Mouse (Mus musculus) lung, embryonic 16.5 days (tissue): ENCODE measurements around the gene Borcs7. TPM values are rescaled to one million over a fixed set of nuclear protein-coding genes. Genes with fewer than 3 reads are reported as not detected.

Experiments used
- ATAC-seq: fragments of 200-750 bp; cut with Nextera tagmentation; 2 replicates; pipeline ENCODE4 v1.8.0; 2017; ENCODE audit warnings: low read depth, mild to moderate bottlenecking, moderate library complexity
- H3K27ac ChIP-seq: fragments of 300-500 bp; sonication (generic); 2 replicates; pipeline ENCODE4 v1.5.1; 2014; ENCODE audit warnings: mild to moderate bottlenecking, control low read depth, low read length
- H3K27me3 ChIP-seq: fragments of 300-500 bp; sonication (generic); 2 replicates; pipeline ENCODE4 v1.6.1; 2014; ENCODE audit warnings: low read depth, low read length, mixed read lengths; ENCODE audit not compliant: control insufficient read depth, insufficient read depth
- H3K36me3 ChIP-seq: fragments of 300-500 bp; sonication (generic); 2 replicates; pipeline ENCODE4 v1.6.1; 2014; ENCODE audit warnings: low read length; ENCODE audit not compliant: control insufficient read depth, insufficient read depth
- H3K4me1 ChIP-seq: fragments of 300-500 bp; sonication (generic); replicated peaks from 2 replicates; pipeline ENCODE4 v1.6.1; 2014; ENCODE audit warnings: low read length, mixed read lengths; ENCODE audit not compliant: control insufficient read depth, insufficient read depth
- H3K4me2 ChIP-seq: fragments of 300-500 bp; sonication (generic); 2 replicates; pipeline ENCODE4 v1.6.1; 2014; ENCODE audit warnings: low read depth, low read length, control low read depth
- H3K4me3 ChIP-seq: fragments of 300-500 bp; sonication (generic); 2 replicates; pipeline ENCODE4 v1.5.1; 2014; ENCODE audit warnings: mild to moderate bottlenecking, low read length, control low read depth
- H3K9ac ChIP-seq: fragments of 300-500 bp; sonication (generic); 2 replicates; pipeline ENCODE4 v1.6.1; 2014; ENCODE audit warnings: low read length, control low read depth
- H3K9me3 ChIP-seq: fragments of 300-500 bp; sonication (generic); 2 replicates; pipeline ENCODE4 v1.6.1; 2016; ENCODE audit warnings: low read length; ENCODE audit not compliant: control insufficient read depth
- WGBS: fragments of 180-500 bp; shearing (Covaris S2); extraction: QIAGEN DNeasy Blood & Tissue Kit; methylation state at CpG from one replicate; pipeline ENCODE4 v1.1.7; 2014; 5-methylcytosine and 5-hydroxymethylcytosine counted together
- polyA plus RNA-seq: library from polyadenylated mRNA; unstranded; fragments of >200 nt; fragmentation: Nextera tagmentation; extraction: Ambion mirVana; gene quantifications from 2 replicates; pipeline ENCODE4 v1.2.1, GENCODE M21; 2015

Borcs7 gene
- polyA plus RNA-seq: 15.9 and 16.3 TPM in 2 replicates

DNA sequence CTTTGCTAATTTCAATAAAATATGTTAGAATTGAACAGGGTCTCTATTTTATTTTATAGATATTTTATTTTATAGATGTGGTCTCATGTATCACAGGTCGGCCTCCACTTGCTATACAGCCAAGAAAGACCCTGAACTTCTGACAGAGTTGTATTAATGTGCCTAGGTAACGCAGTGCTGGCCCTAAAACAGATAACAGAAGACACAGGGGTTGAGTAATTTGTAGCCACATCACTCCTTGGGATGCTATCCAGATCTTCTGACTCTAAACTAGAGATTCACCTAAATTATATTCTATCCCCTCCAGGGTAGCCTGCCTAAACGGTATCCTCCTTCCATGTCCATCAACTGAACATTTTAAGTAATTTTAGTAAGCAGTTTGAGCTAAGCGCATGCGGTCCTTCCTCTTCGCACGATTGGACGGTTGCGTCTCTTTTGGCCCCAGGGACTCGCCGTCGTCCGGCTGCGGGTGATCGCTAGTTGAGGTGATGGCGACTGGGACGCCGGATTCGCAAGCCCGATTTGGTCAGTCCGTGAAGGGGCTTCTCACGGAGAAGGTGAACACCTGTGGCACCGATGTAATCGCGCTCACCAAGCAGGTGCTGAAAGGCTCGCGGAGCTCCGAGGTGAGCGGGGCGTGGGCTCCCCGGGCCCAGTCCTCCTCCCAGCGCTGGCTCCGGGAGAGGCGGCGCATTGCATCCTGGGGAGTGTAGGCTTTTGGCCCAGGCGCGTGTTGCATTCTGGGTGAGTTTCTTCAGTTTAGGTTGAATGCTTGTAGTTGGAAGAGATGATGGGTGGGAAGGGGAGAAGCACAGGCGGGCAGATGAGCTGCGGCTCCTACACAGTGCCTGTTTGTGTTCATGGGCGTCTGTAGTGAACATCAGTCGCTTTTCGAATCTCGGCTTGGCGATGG is at the start of gene Borcs7:
Borcs7 (plus strand) TSS at position 447 of the 913 bp plus-strand sequence.
- Histone ChIP-seq H3K27ac (peak within 1 kb of the TSS; percentile 64), H3K4me3 (peak within 1 kb of the TSS; percentile 71), H3K4me2 (peak within 1 kb of the TSS; percentile 66), H3K36me3 (no peaks in the 10 kb centered on the region), H3K4me1 (peaks cover 9% of the 10 kb centered on the region), H3K9me3 (no peaks in the 10 kb centered on the region), H3K9ac (peak within 1 kb of the TSS; percentile 84), H3K27me3 (no peaks in the 10 kb centered on the region)
- WGBS: 2% methylated on average over 44 of the region's 44 CpGs
- ATAC-seq: peak; percentile 97

DNA sequence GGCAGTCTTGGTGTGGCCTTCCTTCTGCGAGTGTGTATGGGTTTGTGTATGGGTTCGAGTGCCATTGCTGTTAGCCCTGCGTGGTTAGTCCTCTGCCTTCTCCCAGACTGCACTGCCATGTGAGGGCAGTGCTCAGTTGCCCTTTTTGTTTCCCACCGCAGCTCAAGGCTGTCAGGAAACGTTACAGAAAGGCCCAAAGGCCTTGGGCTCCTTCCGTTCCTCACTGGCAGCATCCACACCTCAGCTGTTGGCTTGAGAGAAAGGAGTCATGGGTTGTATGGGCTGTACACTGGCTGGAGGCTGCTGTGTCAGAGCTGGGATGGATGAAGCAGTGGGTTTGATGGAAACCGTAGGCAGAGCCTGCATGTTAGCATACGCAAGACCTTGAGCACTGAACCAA is 48.9 kb upstream of the Borcs7 start:
- WGBS: 77% methylated on average over 8 of the region's 8 CpGs
- ATAC-seq: no peak
- Histone ChIP-seq H3K27ac (peak overlapping the region; percentile 91), H3K27me3 (no peaks in the 10 kb centered on the region), H3K9me3 (no peaks in the 10 kb centered on the region), H3K9ac (no peak overlapping the region), H3K4me1 (peaks cover 62% of the 10 kb centered on the region), H3K36me3 (peaks cover 3% of the 10 kb centered on the region; the same call in 1 of the 2 replicates), H3K4me3 (no peak overlapping the region), H3K4me2 (no peak overlapping the region)

DNA sequence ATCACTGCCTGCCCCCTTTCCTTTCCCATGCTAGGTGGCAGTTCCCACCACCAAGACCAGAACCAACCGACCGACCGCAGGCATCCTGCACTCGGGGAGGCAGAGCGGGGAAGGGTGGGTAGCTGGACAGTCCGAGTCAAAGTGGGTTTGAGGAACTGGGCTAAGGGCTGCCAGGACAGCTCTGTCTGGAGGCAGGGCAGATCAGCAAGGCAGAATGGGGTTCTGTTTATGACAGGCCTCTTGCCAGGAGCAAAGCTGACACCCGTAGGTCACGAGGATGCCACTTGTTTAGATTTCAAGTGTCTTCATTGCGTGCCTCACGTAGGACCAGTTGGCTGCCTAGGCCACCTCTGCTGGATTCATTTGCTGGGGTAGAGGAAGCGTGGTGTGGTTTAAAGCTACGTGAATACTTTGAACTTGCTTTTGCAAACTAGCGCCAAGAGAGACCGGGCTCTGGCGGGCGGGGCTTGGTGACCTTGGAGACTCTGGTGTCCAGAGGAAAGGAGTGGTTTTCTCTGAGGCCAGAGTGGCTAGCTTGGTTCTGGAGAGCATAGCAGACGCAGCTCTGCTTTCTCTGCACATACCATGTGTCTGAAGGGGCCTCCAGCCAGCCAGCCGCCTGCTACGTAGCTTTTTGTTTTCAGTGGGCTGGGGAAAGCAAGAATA is 48.2 kb upstream of the Borcs7 start:
- peaks cover 60% of the 10 kb centered on the region for H3K4me1 ChIP-seq
- no peaks in the 10 kb centered on the region for H3K9me3 ChIP-seq
- ATAC-seq: peak; percentile 81

DNA sequence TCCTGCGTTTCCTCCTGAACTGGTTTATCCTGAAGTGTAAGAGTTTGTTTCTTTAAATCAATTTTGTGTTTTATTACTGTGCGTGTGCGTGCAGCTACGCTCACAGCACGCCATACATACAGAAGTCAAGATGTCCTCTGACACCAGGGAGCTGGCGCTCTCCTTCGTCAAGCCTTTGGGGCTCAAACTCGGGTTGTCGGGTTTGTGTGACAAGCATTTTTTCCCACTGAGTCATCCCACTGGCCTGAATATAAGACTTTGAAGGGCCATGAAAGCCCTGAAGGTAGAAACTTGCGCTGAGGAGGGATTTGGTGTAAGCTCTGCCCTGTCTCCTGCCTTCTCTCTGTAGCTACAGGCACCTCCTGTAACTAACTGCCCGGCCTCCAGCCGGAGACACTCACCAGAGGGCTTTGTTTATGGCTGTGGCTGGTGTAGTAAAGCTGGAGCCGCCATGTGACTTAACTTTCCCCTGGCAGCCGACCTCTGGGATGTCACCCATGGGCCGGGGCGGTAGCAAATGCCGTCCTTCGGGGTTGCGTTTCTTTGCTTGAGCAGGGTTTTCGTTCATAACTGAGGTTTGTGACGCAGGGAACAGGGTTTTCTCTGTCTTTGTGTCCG is 47.5 kb upstream of the Borcs7 start:
- H3K9ac ChIP-seq: peak overlapping the region; percentile 38; the same call in 1 of the 2 replicates
- H3K4me1 ChIP-seq: peaks cover 60% of the 10 kb centered on the region
- 37% methylated on average over 22 of the region's 22 CpGs for WGBS
- peak overlapping the region; percentile 91 for H3K27ac ChIP-seq
- H3K4me2 ChIP-seq: peak overlapping the region; percentile 39
- H3K4me3 ChIP-seq: no peak overlapping the region
- peaks cover 7% of the 10 kb centered on the region; the same call in 1 of the 2 replicates for H3K36me3 ChIP-seq
- ATAC-seq: peak; percentile 39; the same call in 1 of the 2 replicates
- H3K27me3 ChIP-seq: no peaks in the 10 kb centered on the region
- no peaks in the 10 kb centered on the region for H3K9me3 ChIP-seq

More for the DNA sequence above, 48.2 kb upstream of the Borcs7 start:
- Histone ChIP-seq H3K4me3 (no peak overlapping the region), H3K27ac (peak overlapping the region; percentile 91), H3K36me3 (peaks cover 7% of the 10 kb centered on the region; the same call in 1 of the 2 replicates), H3K4me2 (peak overlapping the region; percentile 39), H3K9ac (peak overlapping the region; percentile 2), H3K27me3 (no peaks in the 10 kb centered on the region)
- 21% methylated on average over 19 of the region's 19 CpGs for WGBS

DNA sequence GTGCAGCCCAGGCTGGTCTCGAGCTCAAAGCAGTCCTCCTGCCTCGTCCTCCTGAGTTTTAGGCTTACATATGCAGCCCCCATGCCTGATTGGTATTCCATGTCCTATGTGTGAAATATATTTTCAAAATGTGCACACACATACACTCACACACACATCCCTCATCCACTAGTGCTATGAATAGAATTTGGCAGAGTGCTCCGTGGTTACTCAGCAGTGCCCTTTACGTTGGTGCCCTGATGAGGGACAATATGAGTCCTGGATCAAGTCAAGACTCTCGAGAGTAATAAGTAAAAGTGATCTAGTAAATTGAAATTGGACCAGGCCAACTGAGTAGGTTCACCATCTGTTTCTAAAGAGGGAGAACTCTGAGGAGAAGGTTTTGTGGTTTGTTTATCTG is 46.5 kb upstream of the Borcs7 start:
- WGBS: 73% methylated on average over 5 of the region's 5 CpGs
- H3K9me3 ChIP-seq: no peaks in the 10 kb centered on the region
- no peak overlapping the region for H3K4me3 ChIP-seq
- no peak overlapping the region for H3K9ac ChIP-seq
- H3K36me3 ChIP-seq: peaks cover 7% of the 10 kb centered on the region
- H3K4me1 ChIP-seq: peaks cover 60% of the 10 kb centered on the region
- no peak for ATAC-seq
- no peak overlapping the region for H3K4me2 ChIP-seq
- no peak overlapping the region for H3K27ac ChIP-seq
- H3K27me3 ChIP-seq: no peaks in the 10 kb centered on the region

DNA sequence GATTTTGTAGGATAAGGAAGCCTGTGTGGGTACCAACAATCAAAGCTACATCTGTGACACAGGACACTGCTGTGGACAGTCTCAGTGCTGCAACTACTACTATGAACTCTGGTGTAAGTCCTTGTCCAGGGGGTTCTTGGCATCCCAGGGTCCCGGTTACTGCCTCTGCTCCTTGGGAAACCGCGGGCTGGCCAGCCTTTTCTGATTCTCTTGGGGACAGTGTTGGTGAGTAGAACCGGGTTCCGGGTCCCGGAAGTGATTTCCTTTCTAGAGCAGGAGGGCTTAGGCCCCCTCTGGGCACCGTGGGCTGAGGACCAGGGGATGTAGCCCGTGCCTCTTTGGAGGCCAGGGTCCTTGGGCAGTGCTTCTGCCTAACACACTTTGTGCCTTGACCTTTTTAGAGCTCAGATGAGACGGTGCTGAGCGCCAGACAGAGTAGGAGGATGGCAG is 45.3 kb upstream of the Borcs7 start:
- no peak for ATAC-seq
- Histone ChIP-seq H3K4me2 (no peak overlapping the region), H3K9ac (peak overlapping the region; percentile 40), H3K27ac (peak overlapping the region; percentile 81), H3K4me3 (no peak overlapping the region), H3K27me3 (no peaks in the 10 kb centered on the region), H3K4me1 (peaks cover 60% of the 10 kb centered on the region), H3K36me3 (peaks cover 7% of the 10 kb centered on the region), H3K9me3 (no peaks in the 10 kb centered on the region)
- 70% methylated on average over 10 of the region's 10 CpGs for WGBS

DNA sequence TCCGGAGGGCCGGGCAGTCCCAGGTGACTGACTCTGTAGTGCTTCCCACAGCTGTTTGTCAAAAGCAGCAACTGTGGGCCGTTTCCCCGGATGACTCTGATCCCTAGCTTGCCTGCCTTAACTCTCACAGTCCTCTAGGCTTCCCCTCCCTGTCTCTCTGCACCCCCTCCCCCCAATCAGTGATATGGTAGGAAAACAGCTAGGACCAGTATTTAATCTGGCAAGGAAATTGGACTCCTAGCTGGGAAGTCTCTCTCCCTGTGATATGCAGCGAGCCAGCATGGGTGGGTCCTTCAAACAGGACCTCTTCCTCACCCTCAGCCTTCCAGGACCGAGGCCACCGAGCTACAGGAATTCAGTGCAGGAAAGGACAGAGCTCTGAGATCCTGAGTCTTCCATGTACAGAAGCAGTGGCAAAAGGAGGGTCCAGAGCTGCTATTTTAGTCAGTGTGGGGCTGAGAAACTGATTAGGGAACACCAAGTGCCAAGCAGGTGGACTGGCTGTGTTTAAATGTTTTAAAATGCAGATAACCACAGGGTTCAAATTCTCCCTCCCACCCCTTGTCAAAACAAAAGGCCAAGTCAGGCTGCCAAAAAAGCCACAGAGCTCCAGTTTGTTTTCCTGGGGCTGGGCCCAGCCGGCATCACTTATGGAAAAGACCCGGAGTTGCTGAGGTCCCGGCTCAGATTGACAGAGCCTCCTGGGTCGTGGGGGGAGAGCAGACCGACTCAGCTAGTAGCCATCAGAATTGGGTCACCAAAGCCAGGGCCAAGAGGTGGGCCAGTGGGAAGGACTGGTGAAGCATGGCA is 44.7 kb upstream of the Borcs7 start:
- Histone ChIP-seq H3K4me3 (no peak overlapping the region), H3K36me3 (peaks cover 7% of the 10 kb centered on the region), H3K9ac (peak overlapping the region; percentile 40; the same call in 1 of the 2 replicates), H3K27ac (peak overlapping the region; percentile 81), H3K4me2 (no peak overlapping the region), H3K4me1 (peaks cover 58% of the 10 kb centered on the region), H3K9me3 (no peaks in the 10 kb centered on the region), H3K27me3 (no peaks in the 10 kb centered on the region)
- WGBS: 29% methylated on average over 12 of the region's 12 CpGs
- peak; percentile 10; the same call in 1 of the 2 replicates for ATAC-seq

DNA sequence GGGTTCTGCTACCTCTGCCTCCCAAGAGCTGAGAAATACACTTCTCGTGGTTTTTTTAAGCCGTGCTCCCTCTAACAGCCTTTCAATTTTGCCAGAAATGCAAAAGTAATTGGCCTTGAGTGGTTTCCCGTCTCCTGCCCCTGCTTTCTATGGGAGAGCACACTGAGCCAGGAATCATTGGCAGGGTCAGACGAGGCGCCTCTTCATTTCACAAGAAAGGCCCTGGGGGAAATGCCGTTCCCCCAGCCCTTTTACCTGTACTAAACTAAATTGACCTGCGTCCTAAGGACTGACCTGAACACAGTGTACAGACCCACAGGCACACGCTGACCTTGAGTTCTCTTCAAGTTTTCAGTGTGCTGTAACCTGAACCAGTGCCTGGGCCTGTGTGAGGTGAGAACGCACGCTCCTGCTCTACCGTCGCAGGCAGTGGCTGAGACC is 43.6 kb upstream of the Borcs7 start:
- Histone ChIP-seq H3K9ac (no peak overlapping the region), H3K9me3 (no peaks in the 10 kb centered on the region), H3K27me3 (no peaks in the 10 kb centered on the region), H3K36me3 (peaks cover 7% of the 10 kb centered on the region), H3K4me2 (no peak overlapping the region), H3K27ac (0 out of 2 replicates have a peak overlapping the region, but pooled peaks have one; percentile 81), H3K4me1 (peaks cover 49% of the 10 kb centered on the region), H3K4me3 (no peak overlapping the region)
- 80% methylated on average over 12 of the region's 12 CpGs for WGBS
- ATAC-seq: no peak
